Comparison of ENCODE assay signal across 8 mouse cellular contexts in genomic region chr4:44167397-44168121, GRCm38 (mm10).
DNase-seq lines count a peak whose midpoint lies in the region; ATAC-seq and TF ChIP-seq lines count a peak whose summit lies in the region.

No protein-coding gene starts in this region.

- H3K4me3 ChIP-seq in heart, embryonic 12.5 days: peak overlapping the region; percentile 83
- peak overlapping the region; percentile 75 for H3K4me3 ChIP-seq in kidney, postnatal 0 days (replicated peaks; ENCODE audit: low read depth, low read length)
- peak overlapping the region; percentile 85 for H3K4me3 ChIP-seq in liver, embryonic 11.5 days (ENCODE audit: low read depth, low read length)
- H3K4me3 ChIP-seq in stomach, embryonic 14.5 days (ENCODE audit: low read depth, low read length): peak overlapping the region; percentile 84

- WGBS in heart, embryonic 12.5 days: under 1% methylated on average over 87 of the region's 95 CpGs
- WGBS in kidney, postnatal 0 days: under 1% methylated on average over 67 of the region's 95 CpGs
- WGBS in liver, embryonic 11.5 days: under 1% methylated on average over 89 of the region's 95 CpGs
- WGBS in stomach, embryonic 14.5 days: under 1% methylated on average over 82 of the region's 95 CpGs

- no peaks in the 10 kb centered on the region for H3K36me3 ChIP-seq in heart, embryonic 12.5 days
- no peaks in the 10 kb centered on the region for H3K36me3 ChIP-seq in kidney, postnatal 0 days (ENCODE audit: insufficient read depth, low read length)
- no peaks in the 10 kb centered on the region for H3K36me3 ChIP-seq in liver, embryonic 11.5 days (ENCODE audit: control insufficient read depth, insufficient read depth, low read length)
- H3K36me3 ChIP-seq in stomach, embryonic 14.5 days (ENCODE audit: control insufficient read depth, insufficient read depth, low read length): no peaks in the 10 kb centered on the region

- no peaks in the 10 kb centered on the region for H3K27me3 ChIP-seq in heart, embryonic 12.5 days (replicated peaks)
- H3K27me3 ChIP-seq in kidney, postnatal 0 days (ENCODE audit: insufficient read depth, low read length): no peaks in the 10 kb centered on the region
- H3K27me3 ChIP-seq in liver, embryonic 11.5 days (replicated peaks; ENCODE audit: control insufficient read depth, insufficient read depth, low read length): no peaks in the 10 kb centered on the region
- H3K27me3 ChIP-seq in stomach, embryonic 14.5 days (ENCODE audit: control insufficient read depth, insufficient read depth, low read length): no peaks in the 10 kb centered on the region

- H3K4me2 ChIP-seq in heart, embryonic 12.5 days: peak overlapping the region; percentile 63
- H3K4me2 ChIP-seq in kidney, postnatal 0 days (ENCODE audit: low read length): peak overlapping the region; percentile 60
- peak overlapping the region; percentile 65 for H3K4me2 ChIP-seq in liver, embryonic 11.5 days
- H3K4me2 ChIP-seq in stomach, embryonic 14.5 days (replicated peaks; ENCODE audit: low read depth, low read length): peak overlapping the region; percentile 51

- peak overlapping the region; percentile 79 for H3K9ac ChIP-seq in heart, embryonic 12.5 days
- H3K9ac ChIP-seq in kidney, postnatal 0 days (ENCODE audit: low read depth, low read length): peak overlapping the region; percentile 82
- peak overlapping the region; percentile 91 for H3K9ac ChIP-seq in liver, embryonic 11.5 days (ENCODE audit: low read depth, low read length)
- H3K9ac ChIP-seq in stomach, embryonic 14.5 days (replicated peaks; ENCODE audit: low read depth, low read length): peak overlapping the region; percentile 81

- no peaks in the 10 kb centered on the region for H3K9me3 ChIP-seq in heart, embryonic 12.5 days (replicated peaks)
- H3K9me3 ChIP-seq in kidney, postnatal 0 days (replicated peaks; ENCODE audit: low read length): no peaks in the 10 kb centered on the region
- no peaks in the 10 kb centered on the region for H3K9me3 ChIP-seq in liver, embryonic 11.5 days (ENCODE audit: control insufficient read depth, low read length)
- H3K9me3 ChIP-seq in stomach, embryonic 14.5 days (ENCODE audit: control insufficient read depth, low read depth, low read length): no peaks in the 10 kb centered on the region

- ATAC-seq in erythroblast, adult 5-6 weeks (replicated peaks; ENCODE audit: low FRiP score, poor library complexity, severe bottlenecking): peak; percentile 81
- ATAC-seq in heart, embryonic 12.5 days (ENCODE audit: insufficient number of reproducible peaks, low FRiP score): peak; percentile 90
- peak; percentile 90 for ATAC-seq in kidney, postnatal 0 days (replicated peaks; ENCODE audit: low FRiP score, low read depth)
- peak; percentile 86 for ATAC-seq in liver, embryonic 11.5 days (replicated peaks; ENCODE audit: low FRiP score)
- ATAC-seq in stomach, embryonic 14.5 days (ENCODE audit: insufficient number of reproducible peaks, insufficient read depth, low FRiP score, low read depth): peak; percentile 91

- peak; percentile 35; the same call in 1 of the 2 replicates for TF ChIP-seq CTCF in kidney, postnatal 0 days (IDR thresholded peaks at IDR 0.05; ENCODE audit: low read depth)

- peaks cover 24% of the 10 kb centered on the region for H3K4me1 ChIP-seq in heart, embryonic 12.5 days (replicated peaks)
- H3K4me1 ChIP-seq in kidney, postnatal 0 days (replicated peaks; ENCODE audit: insufficient read depth, low read length): peaks cover 13% of the 10 kb centered on the region
- H3K4me1 ChIP-seq in liver, embryonic 11.5 days (replicated peaks; ENCODE audit: control insufficient read depth, insufficient read depth, low read length): peaks cover 32% of the 10 kb centered on the region
- H3K4me1 ChIP-seq in stomach, embryonic 14.5 days (ENCODE audit: control insufficient read depth, insufficient read depth, low read length): peaks cover 24% of the 10 kb centered on the region

- H3K27ac ChIP-seq in heart, embryonic 12.5 days (ENCODE audit: poor library complexity, severe bottlenecking): peak overlapping the region; percentile 96
- H3K27ac ChIP-seq in kidney, postnatal 0 days: peak overlapping the region; percentile 97
- peak overlapping the region; percentile 99 for H3K27ac ChIP-seq in liver, embryonic 11.5 days (ENCODE audit: low read depth, low read length)
- H3K27ac ChIP-seq in stomach, embryonic 14.5 days (ENCODE audit: low read length): peak overlapping the region; percentile 99

- peak; percentile 88 to 90 for DNase-seq in B cell, adult 2 months
- peak; percentile 90 for DNase-seq in brain, adult 2 months (ENCODE audit: low read depth, low spot score)
- DNase-seq in kidney, postnatal 0 days (ENCODE audit: low spot score): peak; percentile 90
- peak; percentile 90 for DNase-seq in liver, embryonic 11.5 days (ENCODE audit: low spot score)
- peak; percentile 96 for DNase-seq in naive thymus-derived CD4-positive, alpha-beta T cell, adult 2 months (ENCODE audit: low read depth)

Comparison
In these comparisons a context has a peak if more than half of its experiments do, and no peak if none do; other contexts are left out.
1. Peak in every context shown above with its lines: DNase-seq, ATAC-seq, H3K4me3 ChIP-seq and H3K27ac ChIP-seq.